ENCODE assay signal across 10 mouse cellular contexts in the genomic region with DNA sequence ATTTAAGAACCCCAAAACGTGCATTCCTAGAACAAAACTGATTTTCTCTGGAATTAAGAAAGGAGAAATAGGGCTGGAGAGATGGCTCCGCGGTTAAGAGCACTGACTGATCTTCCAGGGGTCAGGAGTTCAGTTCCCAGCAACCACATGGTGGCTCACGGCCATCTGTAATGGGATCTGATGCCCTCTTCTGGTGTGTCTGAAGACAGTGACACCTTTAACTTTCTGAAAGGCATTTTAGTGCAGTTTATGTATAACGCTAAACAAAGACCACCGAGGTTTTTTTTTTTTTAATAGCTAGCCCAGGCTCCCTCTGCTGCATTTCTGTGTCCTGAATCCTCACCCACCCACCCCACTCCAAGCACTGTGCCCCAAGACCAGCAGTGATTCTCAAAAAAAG. TPM values are rescaled to one million over a fixed set of nuclear protein-coding genes. Genes with fewer than 3 reads are reported as not detected.
DNase-seq lines count a peak whose midpoint lies in the region; ATAC-seq and TF ChIP-seq lines count a peak whose summit lies in the region.
"Had no signal": no experiment of that assay in that cellular context is flagged by ENCODE, and none has a peak within 500 bp of the region (broad histone marks: within the 10 kb centered on the region; RNA-seq: fewer than 3 reads in every experiment).

No protein-coding gene starts in this region.

- no peak overlapping the region for H3K27ac ChIP-seq in heart, embryonic 13.5 days (replicated peaks)
- H3K27ac ChIP-seq in MEL (ENCODE audit: control insufficient read depth, low read depth, low read length) = no peak overlapping the region
- H3K27ac ChIP-seq in forebrain, postnatal 0 days (ENCODE audit: low read depth, low read length) = no peak overlapping the region
- H3K27ac ChIP-seq in liver, embryonic 16.5 days (ENCODE audit: low read length) = no peak overlapping the region

- H3K4me1 ChIP-seq in heart, embryonic 13.5 days = 0 out of 2 replicates have a peak, but pooled peaks cover 7% of the 10 kb centered on the region
- H3K4me1 ChIP-seq in MEL (ENCODE audit: control insufficient read depth in 1 of 2, insufficient read depth in 2 of 2, low read length in 2 of 2) = peaks cover 4 to 24% of the 10 kb centered on the region in 2 experiments; a peak in 3 of 4 replicates
- no peaks in the 10 kb centered on the region for H3K4me1 ChIP-seq in forebrain, postnatal 0 days (ENCODE audit: insufficient read depth)
- peaks cover 9% of the 10 kb centered on the region for H3K4me1 ChIP-seq in liver, embryonic 16.5 days (ENCODE audit: control insufficient read depth, low read depth, low read length)

- TF ChIP-seq RAD21 in MEL (IDR thresholded peaks at IDR 0.05; ENCODE audit: low read depth, low read length) = no peak

- no peaks in the 10 kb centered on the region for H3K36me3 ChIP-seq in heart, embryonic 13.5 days
- peaks cover 0 to 2% of the 10 kb centered on the region in 2 experiments; a peak in 2 of 4 replicates for H3K36me3 ChIP-seq in MEL (ENCODE audit: control insufficient read depth in 1 of 2, insufficient read depth in 2 of 2, low read length in 2 of 2)
- H3K36me3 ChIP-seq in forebrain, postnatal 0 days (ENCODE audit: insufficient read depth) = no peaks in the 10 kb centered on the region
- no peaks in the 10 kb centered on the region for H3K36me3 ChIP-seq in liver, embryonic 16.5 days (ENCODE audit: control insufficient read depth, insufficient read depth)

- H3K9ac ChIP-seq in heart, embryonic 13.5 days = peak overlapping the region; percentile 63; the same call in 1 of the 2 replicates
- peak overlapping the region; percentile 57 for H3K9ac ChIP-seq in MEL (ENCODE audit: control insufficient read depth, low read depth, low read length, poor library complexity, severe bottlenecking)
- H3K9ac ChIP-seq in forebrain, postnatal 0 days = peak overlapping the region; percentile 34; the same call in 1 of the 2 replicates
- no peak overlapping the region for H3K9ac ChIP-seq in liver, embryonic 16.5 days (ENCODE audit: low read depth, low read length)

- TF ChIP-seq EP300 in MEL (IDR thresholded peaks at IDR 0.05; ENCODE audit: low read depth in 1 of 2, low read length in 2 of 2) = no peak

- 15% methylated on average over 6 of the region's 6 CpGs for WGBS in heart, embryonic 13.5 days
- 17% methylated on average over 6 of the region's 6 CpGs for WGBS in forebrain, postnatal 0 days
- WGBS in liver, embryonic 16.5 days (ENCODE audit: insufficient replicate concordance) = 12% methylated on average over 6 of the region's 6 CpGs

- H3K4me2 ChIP-seq in heart, embryonic 13.5 days = peak overlapping the region; percentile 64
- no peak overlapping the region for H3K4me2 ChIP-seq in forebrain, postnatal 0 days (ENCODE audit: low read depth)
- peak overlapping the region; percentile 54; the same call in 1 of the 2 replicates for H3K4me2 ChIP-seq in liver, embryonic 16.5 days (ENCODE audit: low read depth, low read length)

- TF ChIP-seq POLR2A in MEL (IDR thresholded peaks at IDR 0.05; ENCODE audit: control insufficient read depth in 1 of 2, insufficient read depth in 1 of 2, low read depth in 1 of 2, low read length in 2 of 2, poor library complexity in 1 of 2) = no peak

- TF ChIP-seq CTCF in MEL (IDR thresholded peaks at IDR 0.05 in 2 of 3, conservative IDR thresholded peaks at IDR 0.05 in 1 of 3; ENCODE audit: control insufficient read depth in 1 of 3, insufficient read depth in 1 of 3, low read depth in 2 of 3, low read length in 3 of 3, poor library complexity in 1 of 3, severe bottlenecking in 1 of 3) = peak in 2 of 3 experiments; percentile 28 to 54; a peak in 3 of 6 replicates
- no peak for TF ChIP-seq CTCF in forebrain, postnatal 0 days (IDR thresholded peaks at IDR 0.05; ENCODE audit: low read depth)

- H3K4me3 ChIP-seq in heart, embryonic 13.5 days = no peak overlapping the region
- H3K4me3 ChIP-seq in MEL (ENCODE audit: control insufficient read depth in 1 of 2, insufficient read depth in 1 of 2, low read depth in 2 of 2, low read length in 2 of 2) = peak overlapping the region; percentile 31 to 37
- H3K4me3 ChIP-seq in forebrain, postnatal 0 days (ENCODE audit: low read depth, low read length) = no peak overlapping the region
- H3K4me3 ChIP-seq in liver, embryonic 16.5 days (ENCODE audit: low read depth, low read length) = no peak overlapping the region

- no peaks in the 10 kb centered on the region for H3K27me3 ChIP-seq in heart, embryonic 13.5 days (replicated peaks)
- no peaks in the 10 kb centered on the region for H3K27me3 ChIP-seq in MEL (ENCODE audit: control insufficient read depth in 1 of 2, insufficient read depth in 2 of 2, low read length in 2 of 2)
- H3K27me3 ChIP-seq in forebrain, postnatal 0 days (ENCODE audit: insufficient read depth, low read length) = no peaks in the 10 kb centered on the region
- no peaks in the 10 kb centered on the region for H3K27me3 ChIP-seq in liver, embryonic 16.5 days (ENCODE audit: control insufficient read depth, insufficient read depth, low read depth, low read length)

- no peaks in the 10 kb centered on the region for H3K79me2 ChIP-seq in MEL (ENCODE audit: control insufficient read depth, insufficient read depth, low read length, poor library complexity)

- no peaks in the 10 kb centered on the region for H3K9me3 ChIP-seq in heart, embryonic 13.5 days
- H3K9me3 ChIP-seq in MEL (replicated peaks; ENCODE audit: insufficient read depth, low read length) = no peaks in the 10 kb centered on the region
- no peaks in the 10 kb centered on the region for H3K9me3 ChIP-seq in forebrain, postnatal 0 days (ENCODE audit: low read length)
- H3K9me3 ChIP-seq in liver, embryonic 16.5 days (replicated peaks; ENCODE audit: control insufficient read depth, low read length) = no peaks in the 10 kb centered on the region

- DNase-seq in heart, adult 8-10 months (ENCODE audit: low spot score) = no peak
- DNase-seq in MEL (ENCODE audit: low read depth, low spot score) = no peak
- no peak for DNase-seq in forebrain, postnatal 0 days
- DNase-seq in thymus, adult 18-20 months = no peak
- no peak for DNase-seq in cerebellum, adult 9-10 months
- no peak for DNase-seq in cerebellum, adult 18-20 months

- ATAC-seq in heart, embryonic 13.5 days (ENCODE audit: extremely low read depth, insufficient number of reproducible peaks, low FRiP score, low TSS enrichment) = no peak
- no peak; the same call in 1 of the 2 replicates for ATAC-seq in forebrain, postnatal 0 days
- no peak for ATAC-seq in liver, embryonic 16.5 days (ENCODE audit: low read depth)

TF ChIP-seq in MEL, 35 proteins besides CTCF, POLR2A, EP300 and RAD21:
- TF ChIP-seq USF2 (IDR thresholded peaks at IDR 0.05; ENCODE audit: borderline replicate concordance in 1 of 2, insufficient read depth in 1 of 2, low read depth in 1 of 2, low read length in 2 of 2) (no peak), SMC3 (IDR thresholded peaks at IDR 0.05; ENCODE audit: low read depth, low read length) (peak; percentile 40), BHLHE40 (IDR thresholded peaks at IDR 0.05; ENCODE audit: borderline replicate concordance, low read depth, low read length) (no peak), ZC3H11A (IDR thresholded peaks at IDR 0.05; ENCODE audit: low read depth, low read length) (0 out of 2 replicates have a peak, but pooled peaks have one; percentile 22), TBP (IDR thresholded peaks at IDR 0.05; ENCODE audit: low read depth, low read length) (peak; percentile 53; the same call in 1 of the 2 replicates), ELF1 (IDR thresholded peaks at IDR 0.05; ENCODE audit: low read depth, low read length) (no peak)

RNA-seq across cellular contexts. Expression of gene Krt8, which starts 19.5 kb away (rescaled TPM):
- 21.7 and 24.9 TPM in 2 replicates for polyA plus RNA-seq in heart, embryonic 13.5 days (2015; fragmentation: Nextera tagmentation; extraction: Ambion mirVana)
- total RNA-seq in heart, adult 8-10 months (2022) = 1 to 10 TPM in 3 of 4 experiments, under 1 TPM in 1; 0.92 to 3.0 (median 1.5) TPM
- 0.69 and 0.75 TPM in 2 replicates for total RNA-seq in MEL (2012; rRNA removed)
- under 1 TPM in 1 of 2 experiments, not detected in 1; 0.93 TPM for polyA plus RNA-seq in MEL (2012; ENCODE audit: insufficient read depth in 1 of 2, insufficient read length in 2 of 2, low read depth in 1 of 2, low replicate concordance in 2 of 2, missing spikeins in 1 of 2)
- 1.5 and 2.2 TPM in 2 replicates for total RNA-seq in forebrain, postnatal 0 days (2014; rRNA removed)
- polyA plus RNA-seq in forebrain, postnatal 0 days (2015; fragmentation: Nextera tagmentation; extraction: Ambion mirVana) = 3.1 and 3.9 TPM in 2 replicates
- polyA plus RNA-seq in liver, embryonic 16.5 days (2015; fragmentation: Nextera tagmentation; extraction: Ambion mirVana) = 120 and 130 TPM in 2 replicates

RNA-seq across cellular contexts. Expression of gene Krt78, which starts 30.7 kb away (rescaled TPM):
- polyA plus RNA-seq in heart, embryonic 13.5 days (2015; fragmentation: Nextera tagmentation; extraction: Ambion mirVana) = not detected in 2 replicates
- under 1 TPM in 1 of 4 experiments, not detected in 3; 0.06 TPM for total RNA-seq in heart, adult 8-10 months (2022)
- total RNA-seq in MEL (2012; rRNA removed) = 0.08 and 0.13 TPM in 2 replicates
- under 1 TPM in 1 of 2 experiments, not detected in 1; 0.17 TPM for polyA plus RNA-seq in MEL (2012; ENCODE audit: insufficient read depth in 1 of 2, insufficient read length in 2 of 2, low read depth in 1 of 2, low replicate concordance in 2 of 2, missing spikeins in 1 of 2)
- total RNA-seq in forebrain, postnatal 0 days (2014; rRNA removed) = not detected in 2 replicates
- not detected in 2 replicates for polyA plus RNA-seq in forebrain, postnatal 0 days (2015; fragmentation: Nextera tagmentation; extraction: Ambion mirVana)
- not detected in 2 replicates for polyA plus RNA-seq in liver, embryonic 16.5 days (2015; fragmentation: Nextera tagmentation; extraction: Ambion mirVana)
- total RNA-seq: layer of hippocampus, adult 8-10 months had no signal
- polyA plus RNA-seq: C2C12 had no signal

RNA-seq across cellular contexts. Expression of gene Krt18, which starts 43.2 kb away (rescaled TPM):
- polyA plus RNA-seq in heart, embryonic 13.5 days (2015; fragmentation: Nextera tagmentation; extraction: Ambion mirVana) = 34.6 and 36.0 TPM in 2 replicates
- total RNA-seq in heart, adult 8-10 months (2022) = 1 to 10 TPM; 1.9 to 3.9 (median 2.5) TPM
- total RNA-seq in MEL (2012; rRNA removed) = 0.08 TPM in 1 of 2 replicates, not detected in the other
- not detected for polyA plus RNA-seq in MEL (2012; ENCODE audit: insufficient read depth in 1 of 2, insufficient read length in 2 of 2, low read depth in 1 of 2, low replicate concordance in 2 of 2, missing spikeins in 1 of 2)
- 3.4 and 4.3 TPM in 2 replicates for total RNA-seq in forebrain, postnatal 0 days (2014; rRNA removed)
- 7.0 and 9.5 TPM in 2 replicates for polyA plus RNA-seq in forebrain, postnatal 0 days (2015; fragmentation: Nextera tagmentation; extraction: Ambion mirVana)
- polyA plus RNA-seq in liver, embryonic 16.5 days (2015; fragmentation: Nextera tagmentation; extraction: Ambion mirVana) = 118 and 119 TPM in 2 replicates

RNA-seq across cellular contexts. Expression of gene Krt79, which starts 44.6 kb away (rescaled TPM):
- polyA plus RNA-seq in heart, embryonic 13.5 days (2015; fragmentation: Nextera tagmentation; extraction: Ambion mirVana) = 0.45 and 0.56 TPM in 2 replicates
- not detected for total RNA-seq in heart, adult 8-10 months (2022)
- not detected in 2 replicates for total RNA-seq in MEL (2012; rRNA removed)
- not detected for polyA plus RNA-seq in MEL (2012; ENCODE audit: insufficient read depth in 1 of 2, insufficient read length in 2 of 2, low read depth in 1 of 2, low replicate concordance in 2 of 2, missing spikeins in 1 of 2)
- 0.14 and 0.31 TPM in 2 replicates for total RNA-seq in forebrain, postnatal 0 days (2014; rRNA removed)
- polyA plus RNA-seq in forebrain, postnatal 0 days (2015; fragmentation: Nextera tagmentation; extraction: Ambion mirVana) = 0.34 and 0.44 TPM in 2 replicates
- not detected in 2 replicates for polyA plus RNA-seq in liver, embryonic 16.5 days (2015; fragmentation: Nextera tagmentation; extraction: Ambion mirVana)

Comparison
In these comparisons a context has a peak if more than half of its experiments do, and no peak if none do; other contexts are left out.
1. H3K4me3 ChIP-seq: peak in MEL (2 of 2); none in heart, embryonic 13.5 days (single experiment), forebrain, postnatal 0 days (single experiment) and liver, embryonic 16.5 days (single experiment).